ENCODE assay signal across 14 mouse cellular contexts in the genomic region with DNA sequence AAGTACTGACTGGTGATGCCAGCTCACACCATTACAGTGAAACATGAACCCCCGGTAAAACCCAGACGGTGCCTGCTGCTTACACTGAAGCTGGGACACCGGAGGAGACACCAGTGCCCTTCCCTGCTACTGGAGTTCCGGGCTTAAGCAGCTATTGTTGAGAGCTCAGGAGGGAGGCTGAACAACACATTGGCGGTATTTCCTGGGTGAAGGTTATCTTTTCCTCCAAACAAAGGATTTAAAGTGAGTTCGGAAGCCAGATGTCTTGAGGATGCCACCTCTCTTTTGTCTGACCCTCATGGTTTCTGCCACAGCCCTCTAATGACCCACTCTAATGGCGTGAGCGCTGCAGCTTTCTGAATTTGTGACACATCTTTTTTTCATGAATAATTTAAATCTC. TPM values are rescaled to one million over a fixed set of nuclear protein-coding genes. Genes with fewer than 3 reads are reported as not detected.
DNase-seq lines count a peak whose midpoint lies in the region; ATAC-seq and TF ChIP-seq lines count a peak whose summit lies in the region.
"Had no signal": no experiment of that assay in that cellular context is flagged by ENCODE, and none has a peak within 500 bp of the region (broad histone marks: within the 10 kb centered on the region; RNA-seq: fewer than 3 reads in every experiment).

No protein-coding gene starts in this region.

- no peak for TF ChIP-seq POLR2A in cerebellum, adult 2 months (IDR thresholded peaks at IDR 0.05; ENCODE audit: borderline replicate concordance, insufficient read depth, low read length)
- TF ChIP-seq POLR2A in kidney, adult 2 months (IDR thresholded peaks at IDR 0.05; ENCODE audit: low read depth, low read length) = no peak

- WGBS in forebrain, postnatal 0 days = 15% methylated on average over 8 of the region's 8 CpGs
- 7% methylated on average over 8 of the region's 8 CpGs for WGBS in midbrain, embryonic 15.5 days
- 61% methylated on average over 8 of the region's 8 CpGs for WGBS in cerebellum, adult 2 months
- 60% methylated on average over 8 of the region's 8 CpGs for WGBS in kidney, adult 2 months

- no peaks in the 10 kb centered on the region for H3K27me3 ChIP-seq in E14TG2a.4 (ENCODE audit: insufficient read depth, low read length)
- no peaks in the 10 kb centered on the region for H3K27me3 ChIP-seq in forebrain, postnatal 0 days (ENCODE audit: insufficient read depth, low read length)
- no peaks in the 10 kb centered on the region for H3K27me3 ChIP-seq in midbrain, embryonic 15.5 days (replicated peaks)
- H3K27me3 ChIP-seq in cerebellum, adult 2 months (ENCODE audit: control insufficient read depth, insufficient read depth, low read length) = no peaks in the 10 kb centered on the region
- no peaks in the 10 kb centered on the region for H3K27me3 ChIP-seq in kidney, adult 2 months (replicated peaks; ENCODE audit: control insufficient read depth, insufficient read depth, low read length)

- H3K4me1 ChIP-seq in E14TG2a.4 (replicated peaks; ENCODE audit: low read depth, low read length) = peaks cover 78% of the 10 kb centered on the region
- peaks cover 37% of the 10 kb centered on the region for H3K4me1 ChIP-seq in forebrain, postnatal 0 days (ENCODE audit: insufficient read depth)
- H3K4me1 ChIP-seq in midbrain, embryonic 15.5 days = peaks cover 55% of the 10 kb centered on the region
- H3K4me1 ChIP-seq in cerebellum, adult 2 months (ENCODE audit: control insufficient read depth, insufficient read depth, low read length) = peaks cover 27% of the 10 kb centered on the region
- H3K4me1 ChIP-seq in kidney, adult 2 months (ENCODE audit: control insufficient read depth, insufficient read depth, low read length) = peaks cover 8% of the 10 kb centered on the region; the same call in 1 of the 2 replicates

- no peaks in the 10 kb centered on the region for H3K9me3 ChIP-seq in E14TG2a.4 (ENCODE audit: low read length)
- no peaks in the 10 kb centered on the region for H3K9me3 ChIP-seq in forebrain, postnatal 0 days (ENCODE audit: low read length)
- H3K9me3 ChIP-seq in midbrain, embryonic 15.5 days = no peaks in the 10 kb centered on the region

- peak; percentile 75 for DNase-seq in ZHBTc4 (ENCODE audit: low read depth, low spot score)
- peak; percentile 46 for DNase-seq in forebrain, postnatal 0 days
- no peak for DNase-seq in layer of hippocampus, adult 9-10 months (ENCODE audit: low spot score)
- DNase-seq in cerebellum, adult 2 months = no peak
- DNase-seq in lung, postnatal 10 days = no peak
- DNase-seq in kidney, adult 2 months = no peak
- DNase-seq: adrenal gland, adult 2 months; cerebellum, adult 9-10 months; kidney, postnatal 36 days; liver, postnatal 0 days; right cerebral cortex, postnatal 4 days; thymus, adult 2 months had no signal

- H3K9ac ChIP-seq in forebrain, postnatal 0 days = peak overlapping the region; percentile 18; the same call in 1 of the 2 replicates
- H3K9ac ChIP-seq in midbrain, embryonic 15.5 days = 0 out of 2 replicates have a peak overlapping the region, but pooled peaks have one; percentile 13
- H3K9ac ChIP-seq: liver, postnatal 0 days had no signal

- peak overlapping the region; percentile 78 for H3K4me3 ChIP-seq in E14TG2a.4 (replicated peaks; ENCODE audit: low read length)
- no peak overlapping the region for H3K4me3 ChIP-seq in forebrain, postnatal 0 days (ENCODE audit: low read depth, low read length)
- H3K4me3 ChIP-seq in midbrain, embryonic 15.5 days = no peak overlapping the region
- H3K4me3 ChIP-seq in cerebellum, adult 2 months (replicated peaks; ENCODE audit: insufficient read depth, low read depth, low read length) = no peak overlapping the region
- H3K4me3 ChIP-seq in kidney, adult 2 months (ENCODE audit: insufficient read depth, low read depth, low read length) = no peak overlapping the region

- no peak for TF ChIP-seq CTCF in E14TG2a.4 (conservative IDR thresholded peaks at IDR 0.05; ENCODE audit: low read length)
- TF ChIP-seq CTCF in forebrain, postnatal 0 days (IDR thresholded peaks at IDR 0.05; ENCODE audit: low read depth) = no peak
- TF ChIP-seq CTCF in cerebellum, adult 2 months (IDR thresholded peaks at IDR 0.05; ENCODE audit: borderline replicate concordance, insufficient read depth, low read depth, low read length) = no peak
- no peak for TF ChIP-seq CTCF in kidney, adult 2 months (conservative IDR thresholded peaks at IDR 0.05; ENCODE audit: insufficient read depth, insufficient read length, low read depth, low read length)

- peak overlapping the region; percentile 1; the same call in 1 of the 2 replicates for H3K4me2 ChIP-seq in forebrain, postnatal 0 days (ENCODE audit: low read depth)
- H3K4me2 ChIP-seq in midbrain, embryonic 15.5 days = peak overlapping the region; percentile 34

- peaks cover 25% of the 10 kb centered on the region for H3K36me3 ChIP-seq in E14TG2a.4 (ENCODE audit: insufficient read depth, low read length)
- H3K36me3 ChIP-seq in forebrain, postnatal 0 days (ENCODE audit: insufficient read depth) = no peaks in the 10 kb centered on the region
- H3K36me3 ChIP-seq in midbrain, embryonic 15.5 days (replicated peaks) = no peaks in the 10 kb centered on the region
- no peaks in the 10 kb centered on the region for H3K36me3 ChIP-seq in kidney, adult 2 months (ENCODE audit: control insufficient read depth, insufficient read depth, low read length)

- ATAC-seq in forebrain, postnatal 0 days = no peak
- 0 out of 2 replicates have a peak, but pooled peaks have one; percentile 15 for ATAC-seq in midbrain, embryonic 15.5 days (replicated peaks)
- ATAC-seq: liver, postnatal 0 days had no signal

- peak overlapping the region; percentile 60 for H3K27ac ChIP-seq in forebrain, postnatal 0 days (ENCODE audit: low read depth, low read length)
- H3K27ac ChIP-seq in midbrain, embryonic 15.5 days = peak overlapping the region; percentile 84
- no peak overlapping the region for H3K27ac ChIP-seq in cerebellum, adult 2 months (ENCODE audit: insufficient read depth, low read length)
- no peak overlapping the region for H3K27ac ChIP-seq in kidney, adult 2 months (ENCODE audit: insufficient read depth, low read depth, low read length)

RNA-seq across cellular contexts. Expression of gene Cemip2, which starts 10.9 kb away (rescaled TPM):
- total RNA-seq in forebrain, postnatal 0 days (2014; rRNA removed) = 30.7 and 42.5 TPM in 2 replicates
- polyA plus RNA-seq in forebrain, postnatal 0 days (2015; fragmentation: Nextera tagmentation; extraction: Ambion mirVana) = 13.4 and 17.4 TPM in 2 replicates
- polyA plus RNA-seq in midbrain, embryonic 15.5 days (2015; fragmentation: Nextera tagmentation; extraction: Ambion mirVana) = 39.9 and 41.6 TPM in 2 replicates
- polyA plus RNA-seq in cerebellum, adult 2 months (2012; rRNA removed) = 9.9 and 11.0 TPM in 2 replicates
- 6.7 and 6.9 TPM in 2 replicates for polyA plus RNA-seq in kidney, adult 2 months (2012; rRNA removed)

Comparison
In these comparisons a context has a peak if more than half of its experiments do, and no peak if none do; other contexts are left out.
1. DNase-seq: peak in ZHBTc4 (single experiment) and forebrain, postnatal 0 days (single experiment); none in layer of hippocampus, adult 9-10 months (single experiment), cerebellum, adult 2 months (0 of 2), lung, postnatal 10 days (single experiment) and kidney, adult 2 months (single experiment).
2. H3K27ac ChIP-seq: peak in forebrain, postnatal 0 days (single experiment) and midbrain, embryonic 15.5 days (single experiment); none in cerebellum, adult 2 months (single experiment) and kidney, adult 2 months (single experiment).